ENCODE assay signal across 8 mouse cellular contexts in the genomic region with DNA sequence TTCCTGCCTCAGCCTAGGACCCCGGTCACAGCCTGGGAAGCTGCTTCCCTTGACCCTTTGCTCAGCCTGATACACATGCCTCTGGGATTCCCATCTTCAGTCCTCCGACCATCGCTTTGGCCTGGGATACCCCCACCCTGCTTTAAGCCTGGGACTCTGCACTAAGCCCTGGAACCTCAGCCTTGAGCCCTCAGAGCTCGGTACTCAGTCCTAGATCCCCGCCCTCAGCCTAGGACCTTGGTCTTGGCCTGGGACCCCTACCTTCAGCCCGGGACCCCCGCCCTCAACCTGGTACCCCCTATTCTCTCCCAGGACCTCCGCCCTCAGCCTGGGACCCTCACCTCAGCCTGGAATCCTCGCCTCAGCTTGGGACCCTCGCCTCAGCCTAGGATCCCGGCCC. TPM values are rescaled to one million over a fixed set of nuclear protein-coding genes. Genes with fewer than 3 reads are reported as not detected.
A peak's percentile ranks its signal among the peaks of the same experiment; 100 is the strongest.
DNase-seq lines count a peak whose midpoint lies in the region; ATAC-seq and TF ChIP-seq lines count a peak whose summit lies in the region.

No protein-coding gene starts in this region.

- ATAC-seq in liver, embryonic 11.5 days (replicated peaks; ENCODE audit: low FRiP score): no peak

- WGBS in cerebellum, adult 2 months: 5% methylated on average over 11 of the region's 11 CpGs
- 21% methylated on average over 11 of the region's 11 CpGs for WGBS in liver, embryonic 11.5 days

- no peaks in the 10 kb centered on the region for H3K9me3 ChIP-seq in liver, embryonic 11.5 days (ENCODE audit: control insufficient read depth, low read length)

- H3K36me3 ChIP-seq in testis, adult 2 months (ENCODE audit: control insufficient read depth, insufficient read depth, low read length): 0 out of 2 replicates have a peak, but pooled peaks cover 2% of the 10 kb centered on the region
- H3K36me3 ChIP-seq in liver, embryonic 11.5 days (ENCODE audit: control insufficient read depth, insufficient read depth, low read length): no peaks in the 10 kb centered on the region

- H3K27me3 ChIP-seq in cerebellum, adult 2 months (ENCODE audit: control insufficient read depth, insufficient read depth, low read length): no peaks in the 10 kb centered on the region
- no peaks in the 10 kb centered on the region for H3K27me3 ChIP-seq in testis, adult 2 months (ENCODE audit: control insufficient read depth, insufficient read depth, low read length)
- H3K27me3 ChIP-seq in liver, embryonic 11.5 days (replicated peaks; ENCODE audit: control insufficient read depth, insufficient read depth, low read length): peaks cover 4% of the 10 kb centered on the region; the same call in 1 of the 2 replicates

- no peak for TF ChIP-seq POLR2A in cerebellum, adult 2 months (IDR thresholded peaks at IDR 0.05; ENCODE audit: borderline replicate concordance, insufficient read depth, low read length)
- no peak for TF ChIP-seq POLR2A in testis, adult 2 months (IDR thresholded peaks at IDR 0.05; ENCODE audit: control insufficient read depth, low read depth, low read length)

- H3K27ac ChIP-seq in cerebellum, adult 2 months (ENCODE audit: insufficient read depth, low read length): peak overlapping the region; percentile 60
- H3K27ac ChIP-seq in testis, adult 2 months (ENCODE audit: control insufficient read depth, insufficient read depth, low read depth, low read length): peak overlapping the region; percentile 93
- no peak overlapping the region for H3K27ac ChIP-seq in liver, embryonic 11.5 days (ENCODE audit: low read depth, low read length)

- no peak for DNase-seq in cerebellum, adult 2 months
- no peak for DNase-seq in cerebellum, adult 8-10 months
- no peak for DNase-seq in testis, postnatal 10 days (ENCODE audit: low spot score)
- no peak for DNase-seq in liver, embryonic 11.5 days (ENCODE audit: low spot score)
- peak; percentile 51 for DNase-seq in testis, postnatal 14 days (ENCODE audit: low spot score)
- no peak for DNase-seq in gastrocnemius, postnatal 36 days
- no peak for DNase-seq in gastrocnemius, postnatal 10 days

- peak overlapping the region; percentile 92 for H3K4me2 ChIP-seq in liver, embryonic 11.5 days

- no peak for TF ChIP-seq CTCF in cerebellum, adult 2 months (IDR thresholded peaks at IDR 0.05; ENCODE audit: borderline replicate concordance, insufficient read depth, low read depth, low read length)
- TF ChIP-seq CTCF in testis, adult 2 months (IDR thresholded peaks at IDR 0.05; ENCODE audit: control insufficient read depth, insufficient read depth, insufficient replicate concordance, low read depth, low read length): 0 out of 2 replicates have a peak, but pooled peaks have one; percentile 0

- H3K9ac ChIP-seq in liver, embryonic 11.5 days (ENCODE audit: low read depth, low read length): peak overlapping the region; percentile 71

- H3K4me1 ChIP-seq in cerebellum, adult 2 months (ENCODE audit: control insufficient read depth, insufficient read depth, low read length): peaks cover 6% of the 10 kb centered on the region
- H3K4me1 ChIP-seq in testis, adult 2 months (ENCODE audit: control insufficient read depth, insufficient read depth, low read length): peaks cover 18% of the 10 kb centered on the region
- H3K4me1 ChIP-seq in liver, embryonic 11.5 days (replicated peaks; ENCODE audit: control insufficient read depth, insufficient read depth, low read length): peaks cover 6% of the 10 kb centered on the region

- intact Hi-C loops in gastrocnemius, postnatal 36 days (cut with DNase I): no loop called here

- H3K4me3 ChIP-seq in cerebellum, adult 2 months (replicated peaks; ENCODE audit: insufficient read depth, low read depth, low read length): peak overlapping the region; percentile 71
- peak overlapping the region; percentile 92 for H3K4me3 ChIP-seq in testis, adult 2 months (ENCODE audit: control insufficient read depth, low read depth, low read length)
- H3K4me3 ChIP-seq in liver, embryonic 11.5 days (ENCODE audit: low read depth, low read length): peak overlapping the region; percentile 58

RNA-seq across cellular contexts. Expression of gene Pcbp3, which starts 0.5 kb away (rescaled TPM):
- 72.3 and 79.5 TPM in 2 replicates for polyA plus RNA-seq in cerebellum, adult 2 months (2012; rRNA removed)
- 235 and 249 TPM in 2 replicates for polyA plus RNA-seq in testis, adult 2 months (2012; rRNA removed)
- polyA plus RNA-seq in liver, embryonic 11.5 days (2014; fragmentation: Nextera tagmentation; extraction: Ambion mirVana): 9.6 and 10.7 TPM in 2 replicates
- 1 to 10 TPM; 2.6 to 2.7 TPM for total RNA-seq in gastrocnemius, postnatal 36 days (2021)
- total RNA-seq in gastrocnemius, postnatal 10 days (2021): 1 to 10 TPM; 4.6 to 8.0 TPM
